Comparison of ENCODE assay signal across 14 mouse cellular contexts in the genomic region with DNA sequence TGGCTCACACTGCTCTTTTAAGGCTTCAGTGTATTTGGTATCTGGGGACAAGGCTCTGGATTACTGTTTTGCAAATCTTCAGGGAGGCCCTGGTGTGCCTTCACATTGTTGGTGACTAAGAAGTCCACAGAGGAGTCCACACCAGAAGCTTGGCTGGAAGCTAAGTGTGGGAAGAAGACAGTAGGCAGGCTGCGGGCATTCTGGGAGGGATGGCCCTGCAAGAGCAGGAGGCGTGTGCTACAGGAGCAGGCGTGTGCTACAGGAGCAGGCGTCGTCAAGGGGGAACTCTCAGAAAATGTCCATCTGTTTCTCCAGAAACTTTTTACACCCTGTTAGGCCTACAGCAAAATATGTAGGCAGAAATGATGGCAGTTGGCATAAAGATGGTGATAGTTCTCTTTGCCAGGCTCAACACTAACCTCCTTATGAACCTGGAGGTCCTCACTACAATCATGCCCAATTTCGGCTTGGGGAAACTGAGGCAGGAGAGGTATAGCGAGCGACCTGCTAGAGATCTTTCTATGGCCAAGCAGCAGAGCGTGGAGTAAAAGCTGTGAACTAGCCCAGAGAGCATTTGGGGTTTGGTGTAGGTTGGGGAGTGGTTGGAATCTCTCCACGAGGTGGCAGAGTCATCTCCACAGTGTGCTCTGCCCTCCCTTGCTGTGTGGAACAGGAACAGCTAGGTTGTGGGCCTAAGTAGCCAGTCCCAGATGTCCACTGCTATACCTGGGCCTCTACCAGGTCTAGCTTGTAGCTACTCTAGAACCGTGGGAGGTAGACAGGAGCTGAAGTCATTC. TPM values are rescaled to one million over a fixed set of nuclear protein-coding genes. Genes with fewer than 3 reads are reported as not detected.
DNase-seq lines count a peak whose midpoint lies in the region; ATAC-seq and TF ChIP-seq lines count a peak whose summit lies in the region.
"Had no signal": no experiment of that assay in that cellular context is flagged by ENCODE, and none has a peak within 500 bp of the region (broad histone marks: within the 10 kb centered on the region; RNA-seq: fewer than 3 reads in every experiment).

No protein-coding gene starts in this region.

- H3K4me1 ChIP-seq in heart, adult 2 months (ENCODE audit: control insufficient read depth, insufficient read depth, low read length): peaks cover 9% of the 10 kb centered on the region; the same call in 1 of the 2 replicates
- peaks cover 25% of the 10 kb centered on the region for H3K4me1 ChIP-seq in heart, embryonic 12.5 days (replicated peaks)
- H3K4me1 ChIP-seq in lung, postnatal 0 days (ENCODE audit: insufficient read depth, low read depth, low read length): peaks cover 9% of the 10 kb centered on the region
- H3K4me1 ChIP-seq: limb, embryonic 15.5 days had no signal

- TF ChIP-seq POLR2A in heart, adult 2 months (IDR thresholded peaks at IDR 0.05; ENCODE audit: insufficient read depth, low read depth, low read length): no peak

- WGBS in heart, adult 2 months: 83% methylated on average over 11 of the region's 11 CpGs
- WGBS in heart, embryonic 12.5 days: 78% methylated on average over 11 of the region's 11 CpGs
- 72% methylated on average over 11 of the region's 11 CpGs for WGBS in lung, postnatal 0 days

- DNase-seq in heart, adult 2 months: no peak
- DNase-seq in lung, postnatal 0 days (ENCODE audit: low spot score): no peak
- DNase-seq in lung, postnatal 25 days (ENCODE audit: low spot score): no peak
- DNase-seq in NIH3T3 (ENCODE audit: low read depth): peak; percentile 42
- peak; percentile 67 to 76 for DNase-seq in left cerebral cortex, postnatal 36 days (ENCODE audit: low spot score in 2 of 2)
- DNase-seq in urinary bladder, postnatal 4 days (ENCODE audit: low spot score in 2 of 2): no peak
- DNase-seq in embryo, embryonic 10 days (ENCODE audit: low spot score): no peak
- DNase-seq: adrenal gland, postnatal 10 days; kidney, adult 11 months; lung, postnatal 10 days had no signal

- no peak overlapping the region for H3K4me2 ChIP-seq in heart, embryonic 12.5 days
- no peak overlapping the region for H3K4me2 ChIP-seq in lung, postnatal 0 days (replicated peaks; ENCODE audit: low read depth, low read length)
- H3K4me2 ChIP-seq: limb, embryonic 15.5 days; midbrain, embryonic 11.5 days had no signal

- H3K27me3 ChIP-seq in heart, adult 2 months (ENCODE audit: control insufficient read depth, insufficient read depth, low read length): no peaks in the 10 kb centered on the region
- H3K27me3 ChIP-seq in heart, embryonic 12.5 days (replicated peaks): 0 out of 2 replicates have a peak, but pooled peaks cover 8% of the 10 kb centered on the region
- no peaks in the 10 kb centered on the region for H3K27me3 ChIP-seq in lung, postnatal 0 days (replicated peaks; ENCODE audit: insufficient read depth, low read length)
- H3K27me3 ChIP-seq: limb, embryonic 15.5 days had no signal

- TF ChIP-seq EP300 in heart, adult 2 months (IDR thresholded peaks at IDR 0.05; ENCODE audit: insufficient read depth, low read depth, low read length): no peak
- TF ChIP-seq EP300 in lung, postnatal 0 days (IDR thresholded peaks at IDR 0.05): no peak

- no peak overlapping the region for H3K27ac ChIP-seq in heart, adult 2 months
- no peak overlapping the region for H3K27ac ChIP-seq in heart, embryonic 12.5 days (ENCODE audit: poor library complexity, severe bottlenecking)
- no peak overlapping the region for H3K27ac ChIP-seq in lung, postnatal 0 days (ENCODE audit: low read length)
- H3K27ac ChIP-seq: hindbrain, embryonic 10.5 days; limb, embryonic 15.5 days had no signal

- no peak overlapping the region for H3K9ac ChIP-seq in heart, adult 2 months (ENCODE audit: low read depth, low read length)
- H3K9ac ChIP-seq in heart, embryonic 12.5 days: no peak overlapping the region
- no peak overlapping the region for H3K9ac ChIP-seq in lung, postnatal 0 days (replicated peaks; ENCODE audit: low read depth)
- H3K9ac ChIP-seq: limb, embryonic 15.5 days had no signal

- ATAC-seq in heart, embryonic 12.5 days (ENCODE audit: insufficient number of reproducible peaks, low FRiP score): no peak
- no peak for ATAC-seq in lung, postnatal 0 days

- H3K4me3 ChIP-seq in heart, adult 2 months: no peak overlapping the region
- no peak overlapping the region for H3K4me3 ChIP-seq in heart, embryonic 12.5 days
- no peak overlapping the region for H3K4me3 ChIP-seq in lung, postnatal 0 days (ENCODE audit: low read depth, low read length)
- H3K4me3 ChIP-seq: hindbrain, embryonic 10.5 days; limb, embryonic 15.5 days had no signal

- no peaks in the 10 kb centered on the region for H3K79me2 ChIP-seq in heart, adult 2 months (replicated peaks; ENCODE audit: control insufficient read depth, insufficient read depth, low read length)

- no peaks in the 10 kb centered on the region for H3K9me3 ChIP-seq in heart, embryonic 12.5 days (replicated peaks)
- H3K9me3 ChIP-seq in lung, postnatal 0 days (ENCODE audit: low read length): no peaks in the 10 kb centered on the region
- H3K9me3 ChIP-seq: hindbrain, embryonic 10.5 days; limb, embryonic 15.5 days had no signal

- no peaks in the 10 kb centered on the region for H3K36me3 ChIP-seq in heart, adult 2 months (ENCODE audit: control insufficient read depth, insufficient read depth, low read length)
- H3K36me3 ChIP-seq in heart, embryonic 12.5 days: no peaks in the 10 kb centered on the region
- H3K36me3 ChIP-seq in lung, postnatal 0 days (ENCODE audit: insufficient read depth, low read length): no peaks in the 10 kb centered on the region
- H3K36me3 ChIP-seq: hindbrain, embryonic 10.5 days; limb, embryonic 15.5 days had no signal

- peak; percentile 37 for TF ChIP-seq CTCF in heart, adult 2 months (IDR thresholded peaks at IDR 0.05)
- TF ChIP-seq CTCF in lung, postnatal 0 days (IDR thresholded peaks at IDR 0.05): 0 out of 2 replicates have a peak, but pooled peaks have one; percentile 5

- intact Hi-C loops in heart, adult 2 months (cut with DNase I): loop anchor here (5.0 kb wide), 1 partner anchor 89 kb away; no protein-coding TSS in a partner anchor
- intact Hi-C loops in left cerebral cortex, postnatal 36 days (cut with DNase I): no loop called here

RNA-seq across cellular contexts. Expression of a gene that starts 18.7 kb away (rescaled TPM):
- total RNA-seq in heart, adult 2 months (2021): 10 to 100 TPM; 26.7 to 35.7 TPM
- 29.5 and 42.6 TPM in 2 replicates for polyA plus RNA-seq in heart, adult 2 months (2012; rRNA removed)
- polyA plus RNA-seq in heart, embryonic 12.5 days (2016; fragmentation: Nextera tagmentation; extraction: Ambion mirVana): 3.8 and 4.3 TPM in 2 replicates
- 0.33 and 0.61 TPM in 2 replicates for polyA plus RNA-seq in lung, postnatal 0 days (2015; fragmentation: Nextera tagmentation; extraction: Ambion mirVana)
- total RNA-seq in left cerebral cortex, postnatal 36 days (2021): 10 to 100 TPM; 17.9 to 18.2 TPM

Comparison
In these comparisons a context has a peak if more than half of its experiments do, and no peak if none do; other contexts are left out.
1. DNase-seq: peak in NIH3T3 (single experiment) and left cerebral cortex, postnatal 36 days (2 of 2); none in heart, adult 2 months (0 of 2), lung, postnatal 0 days (single experiment), lung, postnatal 25 days (single experiment), urinary bladder, postnatal 4 days (0 of 2) and embryo, embryonic 10 days (single experiment).